Mouse (Mus musculus) liver, postnatal 0 days (tissue): Measurements from ENCODE around the gene 4930572O03Rik.
"Not testable (repeated sequence)": the region's sequence is repeated elsewhere in the genome, so short reads cannot be mapped to it uniquely, and the experiment has no call there.

Experiments used
- CTCF ChIP-seq: sonication (generic); IDR thresholded peaks from 2 replicates; pipeline ENCODE4 v1.5.1; 2016; ENCODE audit warnings: antibody characterized with exemption, low read depth
- EP300 ChIP-seq: IDR thresholded peaks from 2 replicates; pipeline ENCODE4 v1.6.1; 2016; ENCODE audit warnings: antibody characterized with exemption, low read depth, mild to moderate bottlenecking

- not testable (repeated sequence) for TF ChIP-seq EP300, CTCF
These were observed 53.3 kb downstream of the 4930572O03Rik start for GRCm38 (mm10) chr5:15603585-15603984.
